Mouse (Mus musculus): ENCODE measurements at regions not wholly inside any gene's neighbourhood (a gene's known extent, or its start where the extent isn't known, plus 50 kb on each side); places are given as distances from the start of the nearest gene placed in this dataset.

GRCm38 (mm10) chr4:83166867-83167814 lies 115.0 kb upstream of the Frem1 start:
- DNase-seq (ENCODE audit: low spot score) = no peak

GRCm38 (mm10) chr4:83146740-83147139 lies 94.6 kb upstream of the Frem1 start:
- DNase-seq (ENCODE audit: low spot score) = no peak

- DNase-seq (ENCODE audit: low spot score) = no peak
Measured at GRCm38 (mm10) chr4:83145738-83146217, 93.6 kb upstream of the Frem1 start.

- no peak for DNase-seq (ENCODE audit: low spot score)
Measured at GRCm38 (mm10) chr4:83144781-83145517, 92.8 kb upstream of the Frem1 start.

GRCm38 (mm10) chr4:83141736-83142135 lies 89.6 kb upstream of the Frem1 start:
- DNase-seq (ENCODE audit: low spot score) = no peak

- no peak for DNase-seq (ENCODE audit: low spot score)
Measured at GRCm38 (mm10) chr4:83122668-83123005, 70.5 kb upstream of the Frem1 start.

- no peak for DNase-seq (ENCODE audit: low spot score)
Measured at GRCm38 (mm10) chr4:83122003-83122667, 70.0 kb upstream of the Frem1 start.

- no peak for DNase-seq (ENCODE audit: low spot score)
Measured at GRCm38 (mm10) chr4:83108659-83108967, 56.5 kb upstream of the Frem1 start.

- DNase-seq (ENCODE audit: low spot score) = no peak
Measured at GRCm38 (mm10) chr4:83107958-83108658, 56.0 kb upstream of the Frem1 start.

GRCm38 (mm10) chr4:83107161-83107560 lies 55.0 kb upstream of the Frem1 start:
- DNase-seq (ENCODE audit: low spot score) = no peak

GRCm38 (mm10) chr4:83104045-83104681 lies 52.0 kb upstream of the Frem1 start:
- peak; percentile 83 for DNase-seq (ENCODE audit: low spot score)

- DNase-seq (ENCODE audit: low spot score) = no peak
Measured at GRCm38 (mm10) chr4:83102893-83103292, 50.8 kb upstream of the Frem1 start.

- DNase-seq (ENCODE audit: low spot score) = no peak
Measured at GRCm38 (mm10) chr4:83102022-83102421, 49.9 kb upstream of the Frem1 start.
